Mouse (Mus musculus) kidney, adult 10 weeks (tissue): ENCODE measurements around the gene Cypt4. TPM values are rescaled to one million over a fixed set of nuclear protein-coding genes. Genes with fewer than 3 reads are reported as not detected.

ENCODE experiments used
- polyA plus RNA-seq: library from polyadenylated mRNA; stranded (reverse); fragments of 350-450 nt; fragmentation: Illumina TruSeq; extraction: RNeasy Lipid Tissue Mini Kit (QIAGEN cat#74804); gene quantifications from one replicate; pipeline ENCODE4 v1.2.3, GENCODE M21; 2014; ENCODE audit warnings: low read depth, low replicate concordance

Cypt4 gene
- polyA plus RNA-seq, result not detected

DNA sequence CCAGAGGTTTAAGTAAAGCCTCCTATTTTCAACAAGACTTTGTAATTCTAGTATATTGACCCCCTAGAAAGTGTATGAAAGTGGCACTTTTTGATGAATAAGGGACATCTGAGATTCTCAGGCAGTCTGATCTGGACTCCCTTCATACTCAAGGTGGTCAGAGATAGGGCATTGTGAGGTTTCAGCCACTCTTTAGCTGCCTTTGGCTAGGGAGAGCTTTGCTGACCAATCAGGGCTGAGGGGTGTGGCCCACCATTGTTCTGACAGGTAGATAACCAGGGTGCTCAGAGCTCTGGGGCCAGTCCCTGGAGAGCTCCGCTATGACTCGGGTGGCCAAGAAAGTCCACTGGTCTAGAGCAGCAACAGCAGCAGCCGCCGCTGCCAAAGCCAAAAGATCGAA lies at the start of gene Cypt4:
Cypt4 (plus strand) TSS at position 301 of the 400 bp plus-strand sequence.

Other genes with a start within 250 kb of the Cypt4 start
- 11.3 TPM for gene Dpy19l1, start 122.1 kb upstream of the Cypt4 start, polyA plus RNA-seq
- not detected for gene Dpy19l2, start 71.1 kb downstream of the Cypt4 start, polyA plus RNA-seq
- not detected for gene Tbx20, start 149.1 kb downstream of the Cypt4 start, polyA plus RNA-seq